Mouse (Mus musculus) skeletal muscle tissue, adult 2 months (tissue): ENCODE results near the gene Dtx4.

Experiments used
- DNase-seq: peaks from one replicate; pipeline ENCODE4 v3.0.0-alpha.2; 2012; ENCODE audit warnings: low read depth, low spot score

The Dtx4 gene

GRCm38 (mm10) chr19:12466204-12466603 lies 35.0 kb downstream of the Dtx4 start:
- DNase-seq, result peak; percentile 70

- DNase-seq, result no peak
These were observed 35.6 kb downstream of the Dtx4 start for GRCm38 (mm10) chr19:12465530-12466144.

GRCm38 (mm10) chr19:12464674-12465073 lies 36.6 kb downstream of the Dtx4 start:
- DNase-seq, result no peak

- DNase-seq, result no peak
These were observed 37.1 kb downstream of the Dtx4 start for GRCm38 (mm10) chr19:12464127-12464526.

- no peak for DNase-seq
These were observed 37.6 kb downstream of the Dtx4 start for GRCm38 (mm10) chr19:12463722-12464035.

- DNase-seq, result no peak
These were observed 38.2 kb downstream of the Dtx4 start for GRCm38 (mm10) chr19:12462851-12463721.

- no peak for DNase-seq
These were observed 40.7 kb downstream of the Dtx4 start, which contains the start of gene Mpeg1 for GRCm38 (mm10) chr19:12460282-12461249. TSS of gene Mpeg1 (plus strand) at chr19:12460779.

- DNase-seq, result no peak
These were observed 41.7 kb downstream of the Dtx4 start for GRCm38 (mm10) chr19:12459516-12459915.

- DNase-seq, result no peak
These were observed 43.7 kb downstream of the Dtx4 start for GRCm38 (mm10) chr19:12457401-12458066.

GRCm38 (mm10) chr19:12445014-12445413 lies 56.2 kb downstream of the Dtx4 start:
- DNase-seq, result no peak

GRCm38 (mm10) chr19:12442560-12442959 lies 58.7 kb downstream of the Dtx4 start:
- no peak for DNase-seq

- DNase-seq, result peak; percentile 32
These were observed 61.0 kb downstream of the Dtx4 start for GRCm38 (mm10) chr19:12440103-12440725.

GRCm38 (mm10) chr19:12439581-12439980 lies 61.7 kb downstream of the Dtx4 start:
- DNase-seq, result no peak

GRCm38 (mm10) chr19:12435750-12436524 lies 65.3 kb downstream of the Dtx4 start:
- peak; percentile 20 for DNase-seq

- DNase-seq, result no peak
These were observed 66.2 kb downstream of the Dtx4 start for GRCm38 (mm10) chr19:12435011-12435416.

GRCm38 (mm10) chr19:12433033-12433432 lies 68.2 kb downstream of the Dtx4 start:
- DNase-seq, result peak; percentile 40

- no peak for DNase-seq
These were observed 73.6 kb downstream of the Dtx4 start, which contains the start of gene Pfpl for GRCm38 (mm10) chr19:12427605-12428004. TSS of gene Pfpl (plus strand) at chr19:12427905.

- no peak for DNase-seq
These were observed 74.2 kb downstream of the Dtx4 start for GRCm38 (mm10) chr19:12427101-12427500.

GRCm38 (mm10) chr19:12421680-12422079 lies 79.6 kb downstream of the Dtx4 start:
- DNase-seq, result no peak

GRCm38 (mm10) chr19:12420555-12420954 lies 80.7 kb downstream of the Dtx4 start:
- no peak for DNase-seq
